Mouse (Mus musculus): ENCODE measurements around the gene Gpbp1l1. TPM values are rescaled to one million over a fixed set of nuclear protein-coding genes. Genes with fewer than 3 reads are reported as not detected.
A peak's percentile ranks its signal among the peaks of the same experiment; 100 is the strongest.

Gene Gpbp1l1
- total and polyA plus RNA-seq, 3 experiments, result 31.3 to 60.2 (median 34.7) TPM

- Histone ChIP-seq H3K79me2 (replicated peaks; ENCODE audit: control insufficient read depth, extremely low read depth, insufficient read depth, poor library complexity, severe bottlenecking) (peaks cover 37% of the 10 kb centered on the region), H3K27me3 (replicated peaks) (no peaks in the 10 kb centered on the region), H3K36me3 (replicated peaks in 1 of 2; ENCODE audit: control insufficient read depth in 1 of 2, insufficient read depth in 1 of 2, low read length in 1 of 2) (peaks cover 0 to 20% of the 10 kb centered on the region in 2 experiments), H3K4me1 (ENCODE audit: control insufficient read depth in 1 of 2, insufficient read depth in 2 of 2) (peaks cover 4 to 27% of the 10 kb centered on the region in 2 experiments; a peak in 3 of 4 replicates), H3K4me2 (ENCODE audit: insufficient read depth, low read depth, poor library complexity, severe bottlenecking) (peak overlapping the region; percentile 94; the same call in 1 of the 2 replicates), H3K4me3 (replicated peaks in 1 of 3; ENCODE audit: low read depth in 2 of 3, low read length in 2 of 3, poor library complexity in 1 of 3) (peak overlapping the region; percentile 90 to 99 (median 97)), H3K9ac (ENCODE audit: insufficient read depth, low read depth) (peak overlapping the region; percentile 85), H3K27ac (ENCODE audit: insufficient read depth, low read depth) (peak overlapping the region; percentile 82), H3K9me3 (replicated peaks; ENCODE audit: low read length) (no peaks in the 10 kb centered on the region)
- peak; percentile 92 for DNase-seq (ENCODE audit: extremely low read depth)
- TF ChIP-seq BHLHE40 (IDR thresholded peaks at IDR 0.05; ENCODE audit: low read depth, low read length) (no peak), SIN3A (IDR thresholded peaks at IDR 0.05; ENCODE audit: low read length) (peak; percentile 97), UBTF (IDR thresholded peaks at IDR 0.05; ENCODE audit: low read depth, low read length) (no peak), MEF2A (IDR thresholded peaks at IDR 0.05; ENCODE audit: borderline replicate concordance, low read depth, low read length) (no peak), CHD1 (IDR thresholded peaks at IDR 0.05; ENCODE audit: low read depth, low read length) (0 out of 2 replicates have a peak, but pooled peaks have one; percentile 82), USF2 (conservative IDR thresholded peaks at IDR 0.05; ENCODE audit: low read depth, low read length) (no peak), CTCF (conservative IDR thresholded peaks at IDR 0.05 in 1 of 2, IDR thresholded peaks at IDR 0.05 in 1 of 2; ENCODE audit: low read depth in 2 of 2, low read length in 2 of 2) (no peak), ZMIZ1 (IDR thresholded peaks at IDR 0.05; ENCODE audit: low read depth, low read length) (peak; percentile 93), ETS1 (conservative IDR thresholded peaks at IDR 0.05; ENCODE audit: low read depth, low read length) (0 out of 2 replicates have a peak, but pooled peaks have one; percentile 7), ELF1 (IDR thresholded peaks at IDR 0.05; ENCODE audit: low read depth, low read length) (peak; percentile 80), ZNF384 (IDR thresholded peaks at IDR 0.05; ENCODE audit: low read depth, low read length) (no peak), NRF1 (IDR thresholded peaks at IDR 0.05; ENCODE audit: low read depth, low read length) (0 out of 2 replicates have a peak, but pooled peaks have one; percentile 16), MXI1 (IDR thresholded peaks at IDR 0.05; ENCODE audit: low read depth, low read length) (no peak), PAX5 (IDR thresholded peaks at IDR 0.05; ENCODE audit: low read length) (no peak), MAX (IDR thresholded peaks at IDR 0.05; ENCODE audit: low read length) (no peak), TCF12 (IDR thresholded peaks at IDR 0.05; ENCODE audit: low read depth, low read length) (peak; percentile 53; the same call in 1 of the 2 replicates), POLR2AphosphoS2 (IDR thresholded peaks at IDR 0.05; ENCODE audit: low read depth, low read length) (peak; percentile 98), SMC3 (IDR thresholded peaks at IDR 0.05; ENCODE audit: low read depth, low read length) (no peak), MYC (IDR thresholded peaks at IDR 0.05; ENCODE audit: low read depth, low read length) (no peak; the same call in 1 of the 2 replicates), GABPA (IDR thresholded peaks at IDR 0.05; ENCODE audit: insufficient replicate concordance, low read depth, low read length) (no peak), JUN (IDR thresholded peaks at IDR 0.05; ENCODE audit: insufficient read depth, low read depth, low read length) (no peak), EP300 (IDR thresholded peaks at IDR 0.05; ENCODE audit: low read length) (no peak), E2F4 (IDR thresholded peaks at IDR 0.05; ENCODE audit: insufficient replicate concordance, low read depth, low read length) (0 out of 2 replicates have a peak, but pooled peaks have one; percentile 79), HCFC1 (IDR thresholded peaks at IDR 0.05; ENCODE audit: low read depth, low read length) (peak; percentile 76), MAZ (IDR thresholded peaks at IDR 0.05; ENCODE audit: low read depth, low read length) (no peak; the same call in 1 of the 2 replicates), USF1 (IDR thresholded peaks at IDR 0.05; ENCODE audit: low read depth, low read length) (no peak), NELFE (IDR thresholded peaks at IDR 0.05; ENCODE audit: low read depth, low read length) (peak; percentile 100), TBP (conservative IDR thresholded peaks at IDR 0.05; ENCODE audit: low read depth, low read length) (peak; percentile 98), IRF4 (IDR thresholded peaks at IDR 0.05; ENCODE audit: low read depth, low read length) (no peak), JUND (conservative IDR thresholded peaks at IDR 0.05; ENCODE audit: low read depth, low read length) (no peak), CHD2 (IDR thresholded peaks at IDR 0.05; ENCODE audit: low read length) (no peak), RAD21 (IDR thresholded peaks at IDR 0.05; ENCODE audit: low read depth, low read length) (no peak), RCOR1 (conservative IDR thresholded peaks at IDR 0.05; ENCODE audit: low read depth, low read length) (no peak), ZKSCAN1 (IDR thresholded peaks at IDR 0.05; ENCODE audit: borderline replicate concordance, low read depth, low read length) (no peak), MAFK (IDR thresholded peaks at IDR 0.05; ENCODE audit: insufficient replicate concordance, low read length) (no peak), POLR2A (IDR thresholded peaks at IDR 0.05; ENCODE audit: low read depth, low read length) (peak; percentile 99), KAT2A (IDR thresholded peaks at IDR 0.05; ENCODE audit: insufficient replicate concordance, low read length) (no peak), ZC3H11A (IDR thresholded peaks at IDR 0.05; ENCODE audit: low read depth, low read length) (no peak)
- in situ Hi-C loops (cut with MboI; ENCODE audit: low pct_ligation_motif_present, low pct_unique_long_range_greater_than_20kb, low sequenced_read_pairs), result no loop called here
- dilution Hi-C loops (cut with MboI; ENCODE audit: extremely low pct_ligation_motif_present, extremely low pct_unique_long_range_greater_than_20kb, low sequenced_read_pairs), result no loop called here
Measured at GRCm38 (mm10) chr4:116627359-116627716, 69.9 kb downstream of the Gpbp1l1 start.

Measured in CH12.LX (cell line).